Mouse (Mus musculus): ENCODE data around the gene Klhl41.
A peak's percentile ranks its signal among the peaks of the same experiment; 100 is the strongest.

The Klhl41 gene

DNA sequence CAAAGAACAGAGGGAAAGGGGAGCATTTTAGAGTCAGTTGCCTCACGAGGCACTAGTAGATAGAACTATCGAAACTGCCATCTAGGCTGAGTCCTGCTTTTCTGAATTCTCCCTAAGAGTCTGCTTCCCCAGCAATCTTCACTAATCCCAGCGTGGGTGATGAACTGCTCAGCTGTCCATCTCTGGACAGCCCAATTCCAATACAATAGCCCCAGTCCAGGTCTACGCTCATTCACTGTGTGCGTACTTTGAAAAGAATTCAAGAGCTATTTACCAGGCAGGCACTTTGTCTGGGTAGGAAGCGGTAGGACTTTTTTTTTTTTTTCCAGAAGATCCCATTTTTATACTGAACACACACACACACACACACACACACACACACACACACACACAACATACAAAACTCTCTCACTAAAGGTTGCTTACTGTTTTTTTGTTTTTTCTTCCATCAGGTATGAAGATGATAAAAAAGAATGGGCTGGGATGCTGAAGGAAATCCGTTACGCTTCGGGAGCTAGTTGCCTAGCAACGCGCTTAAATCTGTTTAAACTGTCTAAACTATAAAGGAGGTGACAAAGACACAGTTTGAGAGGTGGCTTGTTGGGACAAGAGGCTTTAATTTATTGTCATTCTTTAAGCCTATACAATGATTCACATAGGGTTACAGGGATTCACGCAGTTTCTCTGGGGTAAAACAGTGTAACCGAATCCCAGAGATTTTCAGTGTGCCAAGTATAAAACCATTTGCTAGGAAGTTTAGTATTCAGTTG, 13.3 kb downstream of the Klhl41 start:
- no peak for DNase-seq (ENCODE audit: low spot score)

DNA sequence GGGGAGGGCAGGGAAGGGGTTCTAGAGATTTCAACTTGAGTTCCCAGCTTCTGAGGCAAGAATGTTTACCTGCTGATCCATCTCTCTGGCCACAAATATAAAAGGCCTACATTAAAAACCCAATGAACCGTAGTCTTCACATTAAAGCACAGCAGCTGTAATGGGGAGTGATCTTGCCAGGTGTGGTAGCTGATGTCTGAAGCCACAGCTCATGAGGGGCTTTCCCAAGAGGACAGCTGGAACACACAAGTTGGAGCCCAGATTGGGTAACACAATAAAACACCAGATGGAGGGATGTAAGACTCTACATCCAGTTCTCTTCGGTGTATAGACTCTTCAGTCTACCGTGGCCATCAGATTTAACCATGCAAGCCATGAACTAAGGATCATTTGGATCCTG, 14.6 kb downstream of the Klhl41 start:
- no peak for DNase-seq (ENCODE audit: low spot score)

DNA sequence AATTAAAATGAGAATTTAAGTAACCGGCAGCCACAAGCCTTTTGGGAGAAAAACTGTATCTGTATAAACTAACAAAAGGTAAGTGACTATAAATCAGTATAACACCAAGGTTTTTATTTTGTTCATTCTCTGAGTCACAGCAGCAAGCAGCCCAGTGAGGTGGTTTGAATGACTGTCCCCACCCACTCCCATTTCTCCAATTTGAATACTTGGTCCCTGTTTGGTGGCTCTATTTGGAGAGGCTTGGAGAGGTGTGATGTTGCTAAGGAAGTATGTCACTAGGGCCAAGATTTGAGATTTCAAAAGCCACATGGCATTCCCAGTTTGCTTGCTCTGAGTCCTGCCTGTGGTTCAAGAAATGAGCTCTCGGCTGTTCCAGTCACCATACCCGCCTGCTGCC, 20.3 kb downstream of the Klhl41 start:
- DNase-seq (ENCODE audit: low spot score): no peak

- no peak for DNase-seq (ENCODE audit: low spot score)
Observed at GRCm38 (mm10) chr2:69690843-69691242, 20.9 kb downstream of the Klhl41 start.

GRCm38 (mm10) chr2:69693501-69693900, 23.6 kb downstream of the Klhl41 start:
- no peak for DNase-seq (ENCODE audit: low spot score)

- DNase-seq (ENCODE audit: low spot score): no peak
Observed at GRCm38 (mm10) chr2:69700446-69700845, 30.5 kb downstream of the Klhl41 start.

GRCm38 (mm10) chr2:69712171-69712570, 42.3 kb downstream of the Klhl41 start:
- no peak for DNase-seq (ENCODE audit: low spot score)

DNA sequence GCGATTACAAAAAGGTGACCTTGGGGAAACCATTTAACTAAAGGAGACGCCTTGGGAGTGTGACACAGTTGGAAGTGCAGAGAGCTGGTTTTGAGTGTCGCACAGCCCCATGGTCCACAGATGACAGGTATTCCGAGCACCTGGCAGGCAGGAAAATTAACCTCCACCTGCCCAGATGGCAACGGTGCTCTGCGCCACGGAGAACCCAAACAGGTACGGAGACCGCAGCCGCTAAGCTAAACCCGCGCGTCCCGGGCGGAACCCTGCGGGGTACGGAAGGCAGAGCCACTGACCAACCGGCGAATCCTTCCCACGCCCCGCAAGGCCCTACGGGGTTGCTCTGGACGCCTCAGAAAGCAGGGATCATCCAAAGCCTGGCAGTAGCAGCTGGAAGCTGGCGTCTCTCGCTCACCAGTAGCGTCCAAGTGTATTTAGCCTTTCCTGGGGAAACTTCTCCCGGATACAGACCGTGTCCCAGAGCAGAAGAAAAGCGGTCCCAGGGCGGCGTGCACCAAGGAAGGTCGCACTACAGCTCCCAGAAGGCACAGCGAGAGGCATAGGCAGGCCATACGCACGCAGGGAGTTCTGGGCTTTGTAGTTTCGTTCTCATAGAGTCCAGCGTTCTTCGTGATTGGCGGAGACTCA, 43.2 kb downstream of the Klhl41 start, which contains the start of gene Fastkd1:
Gene Fastkd1 (minus strand): TSS at position 536 of the 645 bp plus-strand sequence.
- peak; percentile 61 for DNase-seq (ENCODE audit: low spot score)

DNA sequence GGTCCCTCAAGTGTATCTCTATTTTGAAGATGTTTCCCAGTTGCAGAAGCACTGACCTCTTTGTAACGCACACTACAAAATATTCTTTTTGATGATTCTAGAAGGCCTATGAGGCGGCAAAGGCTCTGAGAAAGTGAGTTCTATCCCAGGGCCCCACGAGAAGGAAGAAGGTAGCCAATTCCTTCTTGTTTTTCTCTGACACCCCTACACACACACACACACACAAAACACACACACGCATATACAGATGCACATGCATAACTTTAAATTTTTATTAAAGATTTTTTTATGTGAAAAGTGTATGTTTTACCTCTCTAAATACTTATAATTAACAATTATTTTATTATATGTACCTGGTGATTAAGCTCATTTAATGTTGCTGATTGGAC, 43.7 kb downstream of the Klhl41 start:
- no peak for DNase-seq (ENCODE audit: low spot score)

- no peak for DNase-seq (ENCODE audit: low spot score)
Observed at GRCm38 (mm10) chr2:69714126-69714525, 44.2 kb downstream of the Klhl41 start.

GRCm38 (mm10) chr2:69716483-69716882, 46.6 kb downstream of the Klhl41 start:
- DNase-seq (ENCODE audit: low spot score): no peak

GRCm38 (mm10) chr2:69719121-69719520, 49.2 kb downstream of the Klhl41 start:
- DNase-seq (ENCODE audit: low spot score): no peak

DNA sequence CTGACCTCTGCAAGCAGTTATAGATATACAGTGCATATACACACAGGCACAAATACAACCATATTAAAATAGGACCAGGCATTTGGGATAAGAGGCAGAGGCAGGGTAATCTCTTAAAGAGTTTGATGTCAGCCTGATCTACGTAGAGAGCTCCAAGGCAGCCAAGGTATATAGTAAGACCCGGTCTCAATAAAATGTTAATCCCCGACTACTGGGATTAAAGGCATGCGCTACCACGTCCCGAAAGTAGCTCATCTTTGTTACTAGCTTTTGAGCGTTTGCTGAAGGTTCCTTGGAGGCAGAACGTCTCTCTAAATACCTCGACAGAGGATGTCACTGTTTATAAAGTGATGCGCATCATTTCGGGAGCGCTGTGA, 52.3 kb downstream of the Klhl41 start, which contains the start of gene Ppig:
Gene Ppig (plus strand): TSS at position 273 of the 377 bp plus-strand sequence.
- DNase-seq (ENCODE audit: low spot score): no peak

- peak; percentile 90 for DNase-seq (ENCODE audit: low spot score)
Observed at GRCm38 (mm10) chr2:69722650-69723518, 53.0 kb downstream of the Klhl41 start.

DNA sequence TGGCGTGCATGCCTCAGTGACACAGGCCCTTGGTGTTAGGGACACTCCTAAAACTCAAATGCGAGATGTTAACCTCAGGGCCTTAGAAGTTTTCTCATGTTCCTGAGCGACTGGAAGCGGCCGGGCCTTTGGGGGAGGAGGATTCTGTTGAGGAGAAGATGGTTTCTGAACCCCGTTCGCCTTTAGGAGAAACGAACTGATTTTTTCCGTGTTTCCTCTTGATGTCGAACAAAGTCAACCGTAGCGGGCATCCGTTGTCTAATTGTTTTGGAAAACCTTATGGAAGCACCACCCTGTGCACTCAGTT, 53.6 kb downstream of the Klhl41 start:
- DNase-seq (ENCODE audit: low spot score): no peak
